Mouse (Mus musculus): Measurements from ENCODE around the gene Stoml2.
A peak's percentile ranks its signal among the peaks of the same experiment; 100 is the strongest.

Stoml2 gene

GRCm38 (mm10) chr4:43031237-43031995 is at the start of gene Stoml2:
Gene Stoml2, minus strand, starts transcription at chr4:43031710.
- peak; percentile 87 for ATAC-seq (ENCODE audit: insufficient number of reproducible peaks, low FRiP score, low TSS enrichment)

- no peak for ATAC-seq (ENCODE audit: insufficient number of reproducible peaks, low FRiP score, low TSS enrichment)
These were observed 46.7 kb upstream of the Stoml2 start for GRCm38 (mm10) chr4:43078071-43078718.

- no peak for ATAC-seq (ENCODE audit: insufficient number of reproducible peaks, low FRiP score, low TSS enrichment)
These were observed 43.4 kb upstream of the Stoml2 start for GRCm38 (mm10) chr4:43074923-43075322.

- no peak for ATAC-seq (ENCODE audit: insufficient number of reproducible peaks, low FRiP score, low TSS enrichment)
These were observed 34.0 kb upstream of the Stoml2 start for GRCm38 (mm10) chr4:43065471-43065870.

GRCm38 (mm10) chr4:43060286-43060685 is 28.8 kb upstream of the Stoml2 start:
- no peak for ATAC-seq (ENCODE audit: insufficient number of reproducible peaks, low FRiP score, low TSS enrichment)

- ATAC-seq (ENCODE audit: insufficient number of reproducible peaks, low FRiP score, low TSS enrichment), result no peak
These were observed 28.2 kb upstream of the Stoml2 start for GRCm38 (mm10) chr4:43059697-43060096.

- ATAC-seq (ENCODE audit: insufficient number of reproducible peaks, low FRiP score, low TSS enrichment), result peak; percentile 96
These were observed 27.5 kb upstream of the Stoml2 start, which contains the start of gene Unc13b for GRCm38 (mm10) chr4:43058753-43059654. Gene Unc13b, plus strand, starts transcription at chr4:43058953.

- no peak for ATAC-seq (ENCODE audit: insufficient number of reproducible peaks, low FRiP score, low TSS enrichment)
These were observed 26.9 kb upstream of the Stoml2 start for GRCm38 (mm10) chr4:43058392-43058752.

- no peak for ATAC-seq (ENCODE audit: insufficient number of reproducible peaks, low FRiP score, low TSS enrichment)
These were observed 26.1 kb upstream of the Stoml2 start for GRCm38 (mm10) chr4:43057654-43058053.

- ATAC-seq (ENCODE audit: insufficient number of reproducible peaks, low FRiP score, low TSS enrichment), result peak; percentile 65
These were observed 21.1 kb upstream of the Stoml2 start for GRCm38 (mm10) chr4:43052627-43053026.

- peak; percentile 32; the same call in 1 of the 2 replicates for ATAC-seq (ENCODE audit: insufficient number of reproducible peaks, low FRiP score, low TSS enrichment)
These were observed 15.7 kb upstream of the Stoml2 start for GRCm38 (mm10) chr4:43047231-43047630.

- no peak for ATAC-seq (ENCODE audit: insufficient number of reproducible peaks, low FRiP score, low TSS enrichment)
These were observed 15.1 kb upstream of the Stoml2 start for GRCm38 (mm10) chr4:43046607-43047006.

GRCm38 (mm10) chr4:43045659-43046302 is 14.3 kb upstream of the Stoml2 start, which contains the start of gene Fam214b:
Gene Fam214b, minus strand, starts transcription at chr4:43046220.
- peak; percentile 86 for ATAC-seq (ENCODE audit: insufficient number of reproducible peaks, low FRiP score, low TSS enrichment)

GRCm38 (mm10) chr4:43045285-43045658 is 13.8 kb upstream of the Stoml2 start:
- 0 out of 2 replicates have a peak, but pooled peaks have one; percentile 1 for ATAC-seq (ENCODE audit: insufficient number of reproducible peaks, low FRiP score, low TSS enrichment)

GRCm38 (mm10) chr4:43044673-43045072 is 13.2 kb upstream of the Stoml2 start:
- no peak for ATAC-seq (ENCODE audit: insufficient number of reproducible peaks, low FRiP score, low TSS enrichment)

GRCm38 (mm10) chr4:43043644-43044357 is 12.3 kb upstream of the Stoml2 start:
- no peak for ATAC-seq (ENCODE audit: insufficient number of reproducible peaks, low FRiP score, low TSS enrichment)

- ATAC-seq (ENCODE audit: insufficient number of reproducible peaks, low FRiP score, low TSS enrichment), result no peak
These were observed 9.5 kb upstream of the Stoml2 start for GRCm38 (mm10) chr4:43040881-43041547.

- ATAC-seq (ENCODE audit: insufficient number of reproducible peaks, low FRiP score, low TSS enrichment), result peak; percentile 97
These were observed 8.6 kb upstream of the Stoml2 start for GRCm38 (mm10) chr4:43040114-43040572.

- 0 out of 2 replicates have a peak, but pooled peaks have one; percentile 2 for ATAC-seq (ENCODE audit: insufficient number of reproducible peaks, low FRiP score, low TSS enrichment)
These were observed 8.1 kb upstream of the Stoml2 start for GRCm38 (mm10) chr4:43039609-43040008.
